Mouse (Mus musculus) thymus, postnatal 10 days (tissue): ENCODE data around the gene Pgs1.

Source experiments
- DNase-seq, 2 experiments: peaks; one replicate each; pipeline ENCODE4 v3.0.0; 2021; ENCODE audit warnings: low spot score in 2 of 2

Gene Pgs1

DNA sequence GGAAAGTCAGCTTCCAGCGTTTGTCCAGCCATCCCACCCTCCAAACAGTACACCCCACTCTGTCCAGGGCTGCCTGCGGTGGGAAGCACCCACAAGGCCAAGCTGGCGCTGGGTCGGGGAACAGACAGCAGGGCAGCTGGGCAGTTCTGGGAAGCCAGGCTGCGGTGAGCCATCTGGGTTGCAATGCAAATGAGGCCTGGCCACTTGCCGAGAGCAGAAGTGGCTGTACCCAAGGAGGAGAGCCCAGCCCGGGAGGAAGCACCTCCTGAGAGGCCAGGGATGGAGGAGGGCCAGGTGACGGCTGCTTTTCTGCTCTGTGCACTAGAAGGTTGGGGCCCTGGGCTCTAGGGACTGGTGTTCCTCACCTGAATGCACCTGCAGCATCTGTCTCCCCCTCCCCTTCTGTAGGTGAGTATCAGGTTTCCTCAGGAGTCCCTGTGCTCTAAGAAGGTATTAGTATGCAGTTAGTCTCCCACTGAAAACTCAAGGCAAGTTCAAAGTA is 10.0 kb upstream of the Pgs1 start:
- DNase-seq, result no peak

DNA sequence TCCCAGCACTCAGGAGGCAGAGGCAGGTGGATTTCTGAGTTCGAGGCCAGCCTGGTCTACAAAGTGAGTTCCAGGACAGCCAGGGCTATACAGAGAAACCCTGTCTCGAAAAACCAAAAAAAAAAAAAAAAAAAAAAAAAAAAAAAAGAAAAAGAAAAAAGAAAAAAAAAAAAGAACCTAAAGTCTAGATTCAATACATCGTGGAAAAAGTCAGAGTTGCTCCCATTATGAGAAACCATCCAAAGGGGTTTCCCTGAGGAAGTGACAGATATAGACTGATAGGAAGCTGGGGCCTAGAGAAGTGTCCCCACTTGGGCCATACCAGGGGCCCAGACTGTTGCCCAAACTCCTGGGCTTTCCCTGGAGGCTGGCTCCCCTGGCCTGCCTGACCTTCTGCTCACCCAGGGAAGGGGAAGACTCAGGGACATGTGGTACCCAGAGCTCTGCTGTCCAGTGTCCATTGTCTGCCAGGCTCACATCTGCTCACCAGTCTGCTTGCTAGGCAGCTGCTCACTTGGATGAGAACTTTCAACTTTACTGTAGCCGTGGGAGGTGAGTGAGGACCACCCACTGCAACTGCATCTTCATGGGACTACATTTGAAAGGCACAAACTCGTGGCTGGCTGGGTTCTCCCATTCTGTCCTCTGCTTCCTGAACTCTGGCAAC is 8.3 kb upstream of the Pgs1 start:
- no peak for DNase-seq

DNA sequence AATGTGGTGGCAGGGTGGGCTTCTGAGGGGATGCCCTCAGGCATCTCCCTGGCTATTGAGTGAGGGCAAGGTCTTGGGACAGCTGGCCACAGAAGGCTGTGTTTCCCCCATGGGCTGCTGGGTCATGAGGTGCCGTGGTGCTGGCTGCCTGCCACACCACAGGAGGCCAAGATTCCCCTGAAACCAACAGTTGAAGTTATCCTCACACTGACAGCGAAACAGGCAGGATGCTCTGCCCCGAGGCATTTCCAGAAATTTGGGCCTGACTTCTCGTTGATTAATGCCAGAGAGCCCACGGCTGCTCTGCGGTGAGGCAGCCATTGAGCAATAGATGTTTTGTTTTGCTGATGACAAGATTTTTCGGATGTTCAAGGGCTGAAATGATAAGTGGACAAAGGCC is 6.7 kb upstream of the Pgs1 start:
- no peak for DNase-seq

DNA sequence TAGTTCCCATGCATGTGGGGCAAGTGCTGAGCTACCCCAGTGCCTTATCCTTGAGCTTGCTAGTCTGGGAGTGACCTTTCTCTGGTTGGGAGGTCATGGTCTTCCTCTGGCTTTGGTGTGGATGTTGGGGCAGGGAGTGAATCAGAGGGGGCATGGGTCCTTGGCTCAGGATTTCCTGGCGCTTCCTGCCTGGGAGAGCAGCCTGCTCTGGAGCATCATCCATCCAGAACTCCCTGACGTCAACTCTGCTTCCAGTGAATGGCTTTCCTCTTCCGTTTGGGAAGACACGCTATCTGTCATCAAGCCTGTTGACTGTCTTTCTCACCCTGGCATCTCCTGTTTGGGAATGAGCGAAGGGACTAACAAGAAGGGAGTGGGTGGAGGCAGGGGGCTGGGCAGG is 3.7 kb upstream of the Pgs1 start:
- no peak for DNase-seq

DNA sequence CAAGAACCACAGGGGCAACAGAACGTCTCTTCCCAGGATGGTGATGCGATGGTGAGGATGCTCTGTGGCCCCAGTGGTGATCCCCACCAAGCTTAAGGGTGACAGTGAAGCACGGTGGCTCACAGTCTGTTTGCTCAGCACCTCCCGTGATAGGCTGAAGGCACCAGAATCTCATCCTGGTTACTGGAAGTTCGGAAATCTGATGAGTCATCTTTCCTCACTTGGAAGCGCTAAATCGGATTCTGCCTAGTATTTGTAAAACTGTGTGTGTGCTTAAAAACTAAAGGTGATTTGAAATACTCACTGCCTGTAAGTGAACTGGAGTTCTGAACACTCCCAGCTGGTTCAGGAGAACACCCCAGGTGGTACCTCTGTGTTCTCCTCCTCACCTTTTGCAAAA is 2.3 kb upstream of the Pgs1 start:
- DNase-seq, result no peak

DNA sequence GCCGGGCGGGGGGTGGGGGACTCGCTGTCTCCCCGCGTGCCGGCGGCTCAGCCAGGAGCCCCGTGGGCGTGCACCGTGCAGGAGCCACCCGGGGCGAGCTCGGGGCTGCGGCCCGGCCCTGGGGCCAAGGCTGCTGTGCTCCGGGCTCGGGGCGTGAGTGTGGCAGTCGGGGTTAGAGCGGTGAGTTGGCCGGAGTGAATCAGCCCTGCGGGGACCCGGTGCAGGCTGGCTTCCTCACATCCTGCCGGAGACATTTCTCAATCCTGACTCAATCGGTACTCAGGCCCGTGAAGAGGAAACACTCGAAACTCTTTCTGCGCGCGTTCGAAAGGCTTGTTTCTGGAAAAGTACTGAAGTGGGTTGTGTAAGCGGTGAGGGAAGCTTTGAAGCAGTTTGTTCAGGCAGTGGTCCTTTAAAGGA is 950 bp downstream of the Pgs1 start:
- DNase-seq, result peak in 1 of 2 experiments; percentile 14

DNA sequence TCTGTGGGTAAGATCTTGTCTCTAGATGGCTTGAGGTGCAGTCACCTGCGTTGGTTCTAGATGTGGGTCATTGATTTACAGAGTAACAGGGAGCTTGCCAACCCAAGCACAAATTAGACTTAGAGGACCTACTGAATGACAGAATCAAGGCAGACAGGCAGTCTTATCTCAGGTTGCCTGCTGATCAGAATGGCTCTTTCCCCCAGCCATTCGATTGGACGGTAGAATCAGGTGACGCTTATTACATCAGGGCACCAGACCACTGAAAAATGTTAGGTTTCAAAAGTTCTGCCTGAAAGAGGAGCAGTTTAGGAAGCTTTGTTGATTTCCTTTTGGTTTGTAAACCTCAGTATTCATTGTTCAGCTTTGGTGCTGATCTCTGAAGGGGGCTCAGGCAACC is 1.9 kb downstream of the Pgs1 start:
- no peak for DNase-seq

DNA sequence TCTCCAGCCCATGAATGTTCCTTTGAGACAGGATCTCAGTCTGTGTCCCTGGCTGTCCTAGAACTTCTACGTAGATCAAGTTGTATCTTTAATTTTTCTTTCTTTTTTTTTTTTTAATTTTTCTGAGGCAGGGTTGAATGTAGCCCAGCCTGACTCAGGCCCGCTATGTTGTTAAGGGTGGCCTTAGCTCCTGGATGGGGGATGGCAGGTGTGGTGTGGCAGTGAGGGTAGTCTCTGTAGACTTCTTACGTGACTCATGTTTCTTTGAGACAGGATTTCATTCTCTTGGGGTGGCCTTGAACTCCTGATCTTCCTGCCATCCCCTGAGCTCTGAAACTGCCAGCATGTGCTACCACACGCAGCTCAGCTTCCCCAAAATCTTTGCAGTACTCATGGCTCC is 3.1 kb downstream of the Pgs1 start:
- no peak for DNase-seq

DNA sequence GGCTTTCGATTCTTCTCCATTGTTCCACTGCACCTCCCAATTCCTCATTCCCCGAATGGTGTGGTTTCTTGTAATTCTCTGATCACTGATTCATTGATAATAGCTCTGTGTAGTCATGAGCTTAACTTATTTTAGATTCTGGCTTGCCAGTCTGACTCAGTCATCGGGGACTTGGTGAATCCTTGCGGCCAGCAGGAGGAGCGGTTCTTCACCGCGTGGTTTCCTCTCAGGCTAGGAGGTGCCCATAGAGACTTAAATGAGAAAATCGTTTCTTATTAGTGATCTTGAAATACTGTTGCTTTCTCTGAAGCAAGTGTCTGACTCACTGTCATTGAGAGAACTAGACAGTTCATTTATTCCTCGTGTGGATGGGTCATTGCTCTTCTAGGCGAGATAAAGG is 3.8 kb downstream of the Pgs1 start:
- DNase-seq, result no peak

DNA sequence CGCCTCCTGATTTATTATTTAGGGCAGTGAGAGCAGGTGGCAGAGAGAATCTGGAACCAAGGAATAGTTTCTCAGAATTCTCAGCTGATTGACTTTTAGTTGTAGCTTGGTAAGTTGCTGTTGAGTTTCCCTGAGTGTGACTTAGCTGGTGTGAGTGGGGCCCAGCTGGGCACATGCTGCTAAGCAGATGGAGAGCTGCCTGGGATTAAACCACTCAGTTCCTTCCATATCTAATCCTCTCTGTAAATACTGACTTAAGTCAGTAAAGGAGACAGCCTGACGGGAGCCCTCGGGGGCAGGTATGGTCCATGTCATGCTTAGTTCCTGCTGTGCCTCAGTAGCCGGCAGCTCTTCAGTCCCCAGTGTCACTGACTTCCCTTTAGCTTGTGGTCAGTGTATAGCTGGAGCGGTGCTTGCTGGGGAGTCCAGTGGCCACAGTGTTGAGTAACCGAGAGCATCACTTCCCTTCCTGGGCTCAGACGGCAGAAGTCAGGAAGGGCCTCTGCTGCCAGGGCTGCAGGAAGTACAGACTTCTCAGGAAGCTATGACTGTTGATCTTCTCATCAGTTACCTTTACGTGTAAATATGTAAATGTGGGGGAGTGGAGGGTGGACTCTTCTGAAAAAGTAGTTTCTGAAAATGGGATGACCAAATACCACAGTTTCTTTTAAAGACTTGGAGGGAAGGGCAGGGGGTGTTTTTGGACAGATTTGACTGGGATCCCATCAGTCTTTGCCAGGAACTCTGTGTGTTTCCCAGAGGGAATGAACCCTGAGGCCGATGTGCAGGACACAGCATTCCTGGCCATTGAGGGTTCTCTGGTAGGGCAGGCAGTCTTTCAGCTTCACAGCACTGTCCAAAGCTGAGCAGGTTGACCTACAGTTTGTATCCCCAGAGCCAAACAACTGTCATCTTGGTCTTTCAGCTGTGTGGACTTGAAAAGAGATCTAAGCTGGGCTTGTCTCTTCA is 5.7 kb downstream of the Pgs1 start:
- no peak for DNase-seq

DNA sequence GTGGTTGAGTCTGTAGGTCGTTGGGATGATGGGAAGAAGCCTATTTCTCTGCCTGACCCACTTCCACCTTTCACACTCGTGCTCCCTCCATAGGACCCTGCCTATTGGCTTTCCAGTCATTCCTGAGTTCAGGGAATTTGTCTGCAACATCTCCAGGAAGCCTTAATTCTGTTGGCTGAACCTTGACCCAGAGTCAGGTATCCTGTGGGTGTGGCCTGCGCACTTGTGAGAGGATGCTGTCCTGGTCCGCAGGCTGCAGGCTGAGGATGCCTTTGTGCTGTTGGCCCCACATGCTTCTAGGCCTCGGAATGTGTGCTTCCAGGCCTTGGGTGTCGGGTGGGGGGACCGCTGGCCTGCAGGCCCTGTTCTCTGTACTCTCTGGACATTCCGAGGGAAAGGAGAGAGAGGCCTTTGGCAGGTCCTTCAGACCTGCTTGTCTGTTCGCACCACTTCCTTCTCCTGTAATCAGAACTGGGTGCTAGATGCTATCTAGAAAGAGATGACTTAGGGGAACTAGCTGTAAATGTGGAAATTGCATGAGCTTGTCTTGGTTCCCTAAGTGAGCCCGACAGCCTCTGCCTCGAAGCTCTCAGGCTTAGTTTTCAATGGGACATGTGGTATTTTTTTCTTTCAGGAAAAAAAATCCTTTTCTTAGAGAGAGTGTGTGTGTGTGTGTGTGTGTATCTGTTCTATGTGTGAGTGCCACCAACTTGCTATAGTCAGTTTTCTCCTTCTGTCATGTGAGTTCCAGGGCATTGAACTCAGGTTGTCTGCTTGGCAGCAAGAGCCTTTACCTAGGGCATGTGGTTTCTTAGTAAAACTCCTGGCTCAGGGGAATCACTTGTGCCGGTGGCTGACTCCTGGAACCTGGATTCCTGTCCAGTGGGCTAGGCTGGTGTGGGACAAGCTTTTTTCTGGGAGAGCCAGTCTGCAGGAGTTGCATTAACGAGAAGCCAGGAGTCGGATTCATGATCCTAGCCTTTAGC is 7.4 kb downstream of the Pgs1 start:
- DNase-seq, result no peak

DNA sequence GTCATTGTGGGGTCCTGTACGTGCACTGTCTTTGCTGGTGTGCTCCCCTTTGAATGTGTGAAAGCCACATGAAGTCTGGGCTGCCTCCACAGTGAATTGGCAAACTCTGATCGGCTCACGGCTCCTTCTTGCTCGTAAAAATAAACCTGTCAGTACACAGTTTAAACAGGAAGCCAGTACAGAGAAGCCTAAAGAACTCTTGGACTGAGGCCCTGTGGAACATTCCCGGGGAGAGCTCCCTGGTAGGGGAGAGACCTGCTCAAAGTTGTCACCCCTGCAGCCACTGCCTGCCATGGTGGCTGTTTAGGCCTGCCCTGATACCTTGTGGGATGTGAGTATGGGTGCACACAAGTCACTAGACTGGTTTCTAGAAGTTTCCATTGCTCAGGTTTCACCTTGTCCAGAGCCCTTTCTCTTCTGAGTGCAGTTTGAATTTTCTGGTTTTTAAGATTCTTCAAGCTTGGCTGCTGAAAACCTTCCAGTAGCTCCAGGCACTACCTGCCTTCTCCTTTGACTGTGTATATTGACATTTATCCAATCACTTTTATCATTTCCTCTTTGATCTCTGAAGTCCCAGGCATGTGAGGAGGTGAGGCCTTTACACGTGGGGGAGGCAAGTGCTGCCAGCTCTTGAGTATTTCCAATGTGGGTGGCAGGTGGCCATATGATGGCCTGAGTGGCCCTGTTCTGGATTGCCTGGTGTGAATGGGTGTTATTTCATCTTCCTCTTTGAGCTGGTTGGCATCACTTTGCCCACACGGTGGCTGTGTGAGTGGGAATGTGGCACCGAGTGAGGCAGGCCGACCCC is 8.4 kb downstream of the Pgs1 start:
- DNase-seq, result no peak

DNA sequence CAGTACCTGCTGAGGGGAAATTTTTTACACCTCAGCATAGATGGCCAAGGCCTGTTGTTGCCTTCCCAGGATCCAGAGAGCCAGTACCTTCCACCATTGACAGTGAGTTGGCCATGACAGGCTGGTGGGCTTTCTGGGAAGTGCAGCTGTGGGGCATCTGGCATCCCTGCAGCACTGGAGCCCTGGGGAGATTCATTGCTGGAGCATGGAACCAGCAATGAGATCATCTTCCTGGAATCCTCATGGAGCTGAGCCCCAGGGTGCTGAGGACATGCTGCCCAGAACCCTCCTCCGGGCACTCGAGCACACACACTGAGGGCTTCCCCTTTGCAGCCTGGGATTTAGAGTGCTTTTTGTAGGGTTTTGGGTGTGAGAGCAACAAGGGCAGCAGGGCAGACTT is 9.2 kb downstream of the Pgs1 start:
- DNase-seq, result no peak

DNA sequence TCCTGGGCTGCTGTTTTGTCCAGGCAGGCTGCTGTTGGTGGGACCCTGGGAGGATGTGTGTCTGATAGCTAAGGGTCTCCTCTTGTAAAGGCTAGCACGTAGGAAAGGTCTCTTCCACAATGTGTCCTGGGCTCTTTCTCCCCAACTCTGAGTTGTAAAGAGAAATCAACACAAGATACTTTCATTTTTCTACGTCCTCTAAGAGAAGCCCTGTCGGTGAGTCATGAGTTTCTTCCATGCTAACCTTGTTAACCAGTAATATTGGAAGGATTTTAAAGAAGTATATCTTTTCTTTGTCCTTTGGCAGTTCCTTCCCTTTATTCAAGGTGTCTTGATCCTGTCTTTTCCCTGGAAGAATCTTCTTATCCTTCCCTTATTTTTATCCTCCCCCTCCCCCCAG is 9.6 kb downstream of the Pgs1 start:
- no peak for DNase-seq

DNA sequence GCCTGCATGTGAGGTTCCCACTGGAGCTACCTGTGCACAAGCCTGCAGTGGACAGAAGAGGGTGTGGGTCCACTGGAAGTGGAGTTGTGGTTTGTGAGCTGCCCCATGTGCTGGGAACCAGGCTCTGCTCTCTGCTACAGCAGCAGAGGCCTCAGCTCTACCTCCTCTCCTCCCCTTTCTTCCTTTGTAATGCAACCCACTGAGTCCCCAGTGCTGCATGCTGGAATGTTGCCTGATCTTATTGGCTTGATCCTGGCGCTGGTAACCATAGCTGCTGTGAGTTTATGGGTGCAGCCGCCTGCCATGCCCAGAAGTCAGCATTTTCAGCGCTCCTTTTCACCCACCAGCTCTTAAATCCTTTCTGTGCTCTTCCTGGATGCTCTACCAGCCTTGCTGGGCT is 10.0 kb downstream of the Pgs1 start:
- DNase-seq, result no peak

DNA sequence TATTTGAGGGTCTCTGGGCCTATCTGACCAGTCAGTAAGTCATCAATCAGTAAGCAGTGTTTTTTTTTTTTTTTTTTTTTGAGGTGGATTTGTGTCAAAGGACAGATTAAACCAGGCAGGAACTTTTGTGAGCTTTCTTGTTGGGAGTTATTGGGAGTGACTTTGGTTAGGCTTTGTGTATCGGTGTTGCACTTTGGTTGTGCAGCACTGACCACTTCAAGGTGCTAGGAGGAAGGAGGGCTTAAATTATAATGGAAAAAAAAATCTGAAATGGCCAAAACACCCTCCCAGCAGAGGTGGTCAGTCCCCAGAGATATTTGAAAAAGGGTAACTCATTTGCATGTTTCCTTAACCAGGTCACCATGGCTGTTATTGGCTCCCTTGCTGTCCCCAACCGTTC is 11.0 kb downstream of the Pgs1 start:
- DNase-seq, result no peak

DNA sequence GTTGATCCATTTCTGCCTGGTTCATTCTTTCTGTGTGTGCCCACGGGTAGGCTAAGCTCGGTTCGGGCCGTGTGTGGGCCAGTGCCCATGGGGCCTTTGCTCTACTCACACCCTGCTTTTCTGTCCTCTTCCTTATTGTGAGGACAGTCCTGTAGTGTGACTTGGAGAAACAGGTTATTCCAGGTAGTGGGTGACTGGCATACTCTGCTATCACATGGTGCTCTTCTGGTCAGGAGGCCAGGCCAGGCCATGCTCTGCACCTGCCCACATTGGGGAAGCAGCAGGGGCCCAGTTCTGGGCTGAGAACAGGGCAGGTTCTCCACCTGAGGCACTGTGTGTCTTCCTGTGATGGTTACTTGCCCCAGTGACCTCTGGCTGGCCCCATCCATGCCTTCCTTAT is 12.3 kb downstream of the Pgs1 start:
- no peak for DNase-seq

DNA sequence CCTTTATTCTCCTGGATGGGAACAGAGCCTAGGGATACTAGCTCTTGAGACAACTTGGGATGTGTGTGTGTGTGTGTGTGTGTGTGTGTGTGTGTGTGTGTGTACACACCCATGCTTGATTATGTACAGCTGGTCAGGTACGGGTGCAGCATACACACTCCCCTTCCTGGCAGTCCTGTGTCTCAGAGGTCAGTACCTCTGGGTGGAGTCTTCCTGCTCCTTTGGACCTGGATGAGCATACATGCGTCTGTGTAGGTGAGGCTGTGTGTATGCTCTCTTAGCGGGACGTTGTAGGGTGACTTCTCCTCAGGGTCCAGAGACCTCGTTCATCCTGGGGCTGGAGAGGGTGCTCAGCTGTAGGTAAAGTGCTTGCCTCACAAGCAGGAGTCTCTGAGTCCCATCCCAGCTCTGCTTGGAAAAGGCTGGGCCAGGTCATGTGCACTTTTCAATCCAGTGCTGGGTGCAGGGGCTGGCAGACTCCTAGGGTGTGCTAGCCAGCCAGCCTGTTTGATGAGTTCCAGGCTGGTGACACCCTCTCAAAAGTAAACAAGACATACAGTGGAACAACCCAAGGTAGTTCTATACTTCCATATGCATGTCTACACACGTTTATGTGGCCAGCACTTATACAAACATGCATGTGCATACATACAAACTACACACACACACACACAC is 13.3 kb downstream of the Pgs1 start:
- DNase-seq, result no peak

DNA sequence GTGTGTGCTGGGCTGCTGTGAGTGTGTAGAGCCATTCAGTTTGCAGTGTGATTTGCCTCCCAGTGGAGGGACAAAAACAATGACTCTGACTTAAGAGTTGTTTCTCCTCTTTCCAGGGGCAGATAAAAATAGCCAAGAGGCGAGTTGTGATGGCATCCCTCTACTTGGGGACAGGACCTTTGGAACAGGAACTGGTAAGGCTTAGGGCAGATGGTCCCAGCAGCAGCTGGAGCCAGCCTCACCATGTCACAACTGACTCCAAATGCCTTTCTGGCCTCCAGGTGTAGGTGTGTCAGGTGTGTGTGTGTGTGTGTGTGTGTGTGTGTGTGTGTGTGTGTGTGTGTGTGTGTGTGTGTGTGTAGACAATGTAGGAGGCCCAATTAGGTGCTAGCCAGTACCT is 14.0 kb downstream of the Pgs1 start:
- no peak for DNase-seq

DNA sequence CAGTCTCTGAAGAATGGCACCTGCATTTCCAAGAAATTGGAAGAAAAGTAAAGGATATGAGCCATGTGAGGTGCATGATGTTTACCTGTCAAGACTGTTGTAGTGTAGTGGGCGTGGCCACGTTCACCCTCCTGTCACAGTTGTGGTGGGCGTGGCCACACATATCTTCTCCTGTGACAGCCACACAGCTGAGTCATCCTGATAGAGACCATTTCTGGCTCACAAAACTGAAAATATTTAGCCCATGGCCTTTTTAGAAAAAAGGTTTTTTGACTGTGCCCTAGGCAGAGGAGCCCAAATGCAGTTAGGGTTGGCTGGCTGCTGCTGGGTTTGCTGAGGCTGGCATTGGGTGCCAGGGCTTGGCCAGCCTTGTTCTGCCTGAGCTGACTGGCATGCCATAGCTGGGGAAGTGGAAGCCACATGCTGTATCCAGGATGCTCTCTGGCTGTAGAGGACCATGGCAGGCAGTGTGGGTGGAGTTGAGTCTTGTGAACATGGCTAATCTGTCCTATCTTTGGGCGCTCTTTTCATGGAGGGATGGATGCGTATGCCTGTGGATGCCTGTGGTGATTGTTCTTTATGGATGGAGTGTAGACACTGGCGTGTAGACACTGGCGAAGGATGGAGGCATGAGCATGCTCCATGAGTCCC is 14.6 kb downstream of the Pgs1 start:
- DNase-seq, result no peak
